Mouse (Mus musculus): Measurements from ENCODE around the gene Clic5. TPM values are rescaled to one million over a fixed set of nuclear protein-coding genes. Genes with fewer than 3 reads are reported as not detected.

Clic5 gene
- polyA plus RNA-seq, 1 experiment from 2014 or later: 10.5 TPM

DNA sequence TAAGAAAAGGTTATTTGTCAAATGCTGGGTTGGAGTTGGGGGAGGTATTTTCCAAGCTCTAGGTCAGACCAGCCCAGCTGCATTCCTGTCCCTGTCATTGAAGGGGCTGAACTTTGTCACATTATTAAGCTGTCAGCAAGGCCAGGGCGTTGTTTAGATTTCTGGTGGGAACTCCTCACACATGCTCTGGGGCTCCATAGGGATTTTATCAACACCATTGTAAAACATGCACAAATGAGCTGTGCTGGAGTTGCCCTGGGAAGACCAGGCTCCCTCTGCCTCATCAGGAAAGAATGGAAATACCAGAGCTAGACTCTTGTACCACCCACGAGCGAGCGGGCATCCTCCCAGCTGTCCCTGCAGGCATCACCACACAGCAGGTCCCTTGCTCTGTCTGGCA lies 112.3 kb downstream of the Clic5 start:
- H3K27ac ChIP-seq (ENCODE audit: low read depth): peak overlapping the region; percentile 16; the same call in 1 of the 2 replicates
- H3K9ac ChIP-seq (ENCODE audit: low read length): no peak overlapping the region
- H3K9me3 ChIP-seq (ENCODE audit: control insufficient read depth, low read length): no peaks in the 10 kb centered on the region
- ATAC-seq (replicated peaks; ENCODE audit: low FRiP score, low TSS enrichment, low read depth) (peak; percentile 80), DNase-seq (ENCODE audit: low spot score) (peak; percentile 70)
- 10% methylated on average over 4 of the region's 4 CpGs for WGBS
- no peaks in the 10 kb centered on the region for H3K27me3 ChIP-seq (replicated peaks; ENCODE audit: control insufficient read depth, insufficient read depth, low read length)
- H3K4me2 ChIP-seq (ENCODE audit: low read length): no peak overlapping the region
- peaks cover 17% of the 10 kb centered on the region for H3K4me1 ChIP-seq (replicated peaks; ENCODE audit: control insufficient read depth, insufficient read depth, low read length)
- H3K4me3 ChIP-seq (ENCODE audit: low read depth, low read length): no peak overlapping the region
- H3K36me3 ChIP-seq (ENCODE audit: control insufficient read depth, insufficient read depth, low read length): no peaks in the 10 kb centered on the region

DNA sequence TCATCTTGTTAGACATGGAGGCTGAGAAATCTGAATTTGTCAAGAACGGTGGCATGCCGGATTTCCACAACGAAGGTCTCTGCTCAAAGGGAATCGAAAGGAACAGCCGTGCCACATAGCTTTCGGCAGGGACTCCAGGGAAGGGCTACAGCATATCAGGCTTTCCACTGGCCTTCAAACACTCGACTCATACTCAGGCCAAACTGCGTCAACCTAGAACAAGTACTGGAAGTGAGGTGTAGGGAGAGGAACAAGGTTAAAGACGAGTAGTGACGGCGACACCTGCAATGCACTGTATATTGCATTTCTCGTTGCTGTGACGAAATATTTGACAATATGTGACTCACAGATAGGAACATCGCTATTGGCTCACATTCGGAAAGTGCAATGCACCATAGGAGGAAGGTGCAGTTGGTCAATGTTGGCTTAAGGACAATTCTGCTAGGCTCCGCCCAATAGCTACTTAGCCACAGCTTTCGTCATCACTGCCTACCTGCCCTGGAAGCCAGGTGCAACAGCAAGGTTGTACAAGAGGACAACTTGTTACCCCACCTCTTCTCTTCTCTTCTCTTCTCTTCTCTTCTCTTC lies 112.9 kb downstream of the Clic5 start:
- H3K9me3 ChIP-seq (ENCODE audit: control insufficient read depth, low read length): no peaks in the 10 kb centered on the region
- ATAC-seq (replicated peaks; ENCODE audit: low FRiP score, low TSS enrichment, low read depth): no peak
- no peak overlapping the region for H3K4me2 ChIP-seq (ENCODE audit: low read length)
- no peak for DNase-seq (ENCODE audit: low spot score)
- peaks cover 17% of the 10 kb centered on the region for H3K4me1 ChIP-seq (replicated peaks; ENCODE audit: control insufficient read depth, insufficient read depth, low read length)
- H3K27ac ChIP-seq (ENCODE audit: low read depth): peak overlapping the region; percentile 16; the same call in 1 of the 2 replicates
- H3K9ac ChIP-seq (ENCODE audit: low read length): no peak overlapping the region
- H3K36me3 ChIP-seq (ENCODE audit: control insufficient read depth, insufficient read depth, low read length): no peaks in the 10 kb centered on the region
- no peak overlapping the region for H3K4me3 ChIP-seq (ENCODE audit: low read depth, low read length)
- no peaks in the 10 kb centered on the region for H3K27me3 ChIP-seq (replicated peaks; ENCODE audit: control insufficient read depth, insufficient read depth, low read length)
- WGBS: 69% methylated on average over 17 of the region's 17 CpGs

DNA sequence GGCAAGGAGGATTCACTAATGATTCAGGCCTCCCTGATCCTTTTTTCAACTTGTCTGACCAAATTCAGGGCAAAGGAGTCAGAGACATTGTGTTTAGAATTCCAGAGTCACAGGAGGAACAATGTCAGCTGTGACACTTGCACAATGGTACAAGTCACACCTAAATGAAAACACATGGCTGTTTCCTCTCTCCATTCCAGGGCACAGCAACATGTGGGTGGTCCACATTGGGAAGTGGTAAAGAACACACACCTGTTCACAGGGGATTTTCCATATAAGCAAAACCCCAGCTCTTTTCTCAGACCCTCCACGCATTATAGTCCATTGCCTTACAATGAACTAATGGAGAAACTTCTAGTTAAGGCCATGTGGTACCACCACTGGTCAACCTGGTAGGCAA lies 115.7 kb downstream of the Clic5 start:
- H3K27ac ChIP-seq (ENCODE audit: low read depth): no peak overlapping the region
- no peak for ATAC-seq (replicated peaks; ENCODE audit: low FRiP score, low TSS enrichment, low read depth)
- DNase-seq (ENCODE audit: low spot score): no peak

DNA sequence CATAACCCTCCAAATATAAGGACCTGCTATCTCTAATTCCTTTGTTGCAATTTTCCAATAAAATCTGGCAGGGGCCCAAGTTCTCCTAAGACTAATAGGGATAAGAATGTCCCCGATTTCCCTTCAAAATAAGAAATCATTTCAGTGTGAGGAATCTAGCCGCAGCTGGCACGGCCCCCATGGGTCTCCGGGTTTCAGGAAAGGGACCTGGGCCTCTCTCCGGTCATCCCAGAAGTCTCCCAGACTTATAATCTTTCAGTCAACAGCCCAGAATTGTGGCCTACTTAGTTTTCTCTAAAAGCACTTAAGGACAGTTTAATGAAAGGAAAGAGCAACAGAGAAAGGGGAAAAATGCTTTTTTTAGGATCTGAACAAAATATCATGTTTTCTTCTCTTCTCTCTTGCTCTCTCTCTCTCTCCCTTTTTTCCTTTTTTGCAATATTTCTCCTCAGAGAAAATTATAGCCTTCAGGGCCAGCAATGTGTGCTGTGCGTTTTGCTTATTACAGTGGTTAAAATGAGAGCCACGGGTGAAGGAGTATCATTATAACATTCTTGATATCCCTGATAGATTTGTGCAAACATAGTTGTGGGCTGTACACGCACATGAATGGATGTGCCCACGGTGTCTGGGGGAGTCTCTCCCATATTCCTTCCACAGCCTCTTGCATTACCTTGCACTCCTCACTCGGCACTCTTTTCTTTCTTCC lies 121.7 kb downstream of the Clic5 start:
- no peak for ATAC-seq (replicated peaks; ENCODE audit: low FRiP score, low TSS enrichment, low read depth)
- Histone ChIP-seq H3K36me3 (ENCODE audit: control insufficient read depth, insufficient read depth, low read length) (no peaks in the 10 kb centered on the region), H3K9ac (ENCODE audit: low read length) (no peak overlapping the region), H3K27ac (ENCODE audit: low read depth) (no peak overlapping the region), H3K4me2 (ENCODE audit: low read length) (no peak overlapping the region), H3K4me3 (ENCODE audit: low read depth, low read length) (no peak overlapping the region), H3K9me3 (ENCODE audit: control insufficient read depth, low read length) (no peaks in the 10 kb centered on the region), H3K4me1 (replicated peaks; ENCODE audit: control insufficient read depth, insufficient read depth, low read length) (no peaks in the 10 kb centered on the region), H3K27me3 (replicated peaks; ENCODE audit: control insufficient read depth, insufficient read depth, low read length) (no peaks in the 10 kb centered on the region)
- WGBS: 72% methylated on average over 10 of the region's 10 CpGs
- DNase-seq (ENCODE audit: low spot score): no peak

More for the DNA sequence above, 115.7 kb downstream of the Clic5 start:
- 93% methylated on average over 1 of the region's 1 CpGs for WGBS
- Histone ChIP-seq H3K4me1 (replicated peaks; ENCODE audit: control insufficient read depth, insufficient read depth, low read length) (peaks cover 17% of the 10 kb centered on the region), H3K9me3 (ENCODE audit: control insufficient read depth, low read length) (no peaks in the 10 kb centered on the region), H3K36me3 (ENCODE audit: control insufficient read depth, insufficient read depth, low read length) (no peaks in the 10 kb centered on the region), H3K9ac (ENCODE audit: low read length) (no peak overlapping the region), H3K4me2 (ENCODE audit: low read length) (no peak overlapping the region), H3K27me3 (replicated peaks; ENCODE audit: control insufficient read depth, insufficient read depth, low read length) (no peaks in the 10 kb centered on the region), H3K4me3 (ENCODE audit: low read depth, low read length) (no peak overlapping the region)

DNA sequence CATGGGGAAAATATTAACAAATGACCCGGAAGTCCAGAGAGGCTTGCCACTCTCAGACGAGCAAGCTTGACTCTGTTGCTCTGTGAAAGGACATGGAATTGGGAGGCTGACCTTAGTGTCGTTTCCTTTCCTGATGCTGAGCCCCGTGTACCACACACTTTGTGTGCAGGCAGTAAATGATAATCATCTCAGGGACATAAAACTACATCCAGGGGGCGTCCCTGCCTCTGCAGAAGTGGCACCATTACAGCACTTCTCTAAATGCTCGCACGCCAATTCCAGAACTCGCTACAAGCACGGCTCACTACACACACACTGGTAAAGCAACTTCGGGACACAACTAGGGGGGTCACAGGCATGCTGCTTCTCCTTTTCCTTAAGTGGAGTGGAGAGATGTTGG lies 136.9 kb downstream of the Clic5 start:
- no peak for ATAC-seq (replicated peaks; ENCODE audit: low FRiP score, low TSS enrichment, low read depth)

DNA sequence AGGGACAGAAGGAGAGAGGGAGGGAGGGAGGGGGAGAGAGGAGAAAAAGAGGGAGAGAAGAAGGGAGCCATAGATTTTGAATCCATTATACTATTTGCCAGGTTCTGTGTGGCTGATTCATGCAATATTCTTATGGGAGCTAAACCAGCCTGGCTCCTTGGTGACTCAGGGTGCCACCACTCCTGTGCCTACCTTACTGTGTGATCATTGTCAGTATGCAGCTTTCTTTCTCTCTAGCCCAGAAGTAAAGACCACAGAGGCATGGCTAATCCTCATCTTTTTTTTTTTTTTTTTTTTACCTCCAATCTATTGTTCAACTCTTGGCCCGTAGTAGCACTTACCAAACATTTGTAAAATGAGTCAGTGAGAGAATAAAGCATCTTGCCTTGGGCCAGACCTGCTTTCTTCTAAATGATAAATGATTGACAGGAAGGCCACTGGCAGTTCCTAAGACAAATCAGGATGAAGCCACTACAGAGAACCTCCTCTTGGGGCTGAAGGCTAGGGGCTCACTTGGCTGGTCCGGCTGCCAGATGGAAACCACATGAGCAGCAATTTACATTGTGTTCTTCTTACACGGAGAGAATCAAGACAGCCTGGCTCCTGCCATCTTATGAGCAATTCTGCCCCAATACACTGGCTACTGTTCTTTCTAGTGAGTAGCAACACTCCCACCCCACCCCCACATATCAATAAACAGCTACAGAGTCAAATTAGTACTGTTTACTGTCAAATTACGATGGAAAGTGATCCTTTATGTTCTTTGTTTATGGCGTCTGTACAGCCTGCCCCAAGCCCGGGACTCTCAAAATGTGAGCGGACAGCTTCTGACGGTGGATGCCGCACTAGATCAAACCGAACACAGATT lies 139.1 kb downstream of the Clic5 start:
- no peak overlapping the region for H3K9ac ChIP-seq (ENCODE audit: low read length)
- no peak for ATAC-seq (replicated peaks; ENCODE audit: low FRiP score, low TSS enrichment, low read depth)
- H3K36me3 ChIP-seq (ENCODE audit: control insufficient read depth, insufficient read depth, low read length): no peaks in the 10 kb centered on the region
- DNase-seq (ENCODE audit: low spot score): no peak
- H3K4me1 ChIP-seq (replicated peaks; ENCODE audit: control insufficient read depth, insufficient read depth, low read length): peaks cover 13% of the 10 kb centered on the region
- 26% methylated on average over 10 of the region's 10 CpGs for WGBS
- 0 out of 2 replicates have a peak overlapping the region, but pooled peaks have one; percentile 8 for H3K4me3 ChIP-seq (ENCODE audit: low read depth, low read length)
- H3K4me2 ChIP-seq (ENCODE audit: low read length): peak overlapping the region; percentile 27
- H3K27ac ChIP-seq (ENCODE audit: low read depth): no peak overlapping the region; the same call in 1 of the 2 replicates
- no peaks in the 10 kb centered on the region for H3K27me3 ChIP-seq (replicated peaks; ENCODE audit: control insufficient read depth, insufficient read depth, low read length)
- H3K9me3 ChIP-seq (ENCODE audit: control insufficient read depth, low read length): no peaks in the 10 kb centered on the region

More for the DNA sequence above, 136.9 kb downstream of the Clic5 start:
- no peaks in the 10 kb centered on the region for H3K27me3 ChIP-seq (replicated peaks; ENCODE audit: control insufficient read depth, insufficient read depth, low read length)
- H3K27ac ChIP-seq (ENCODE audit: low read depth): no peak overlapping the region
- no peak overlapping the region for H3K4me2 ChIP-seq (ENCODE audit: low read length)
- no peak for DNase-seq (ENCODE audit: low spot score)
- H3K9me3 ChIP-seq (ENCODE audit: control insufficient read depth, low read length): no peaks in the 10 kb centered on the region
- peaks cover 13% of the 10 kb centered on the region for H3K4me1 ChIP-seq (replicated peaks; ENCODE audit: control insufficient read depth, insufficient read depth, low read length)
- 79% methylated on average over 10 of the region's 10 CpGs for WGBS
- no peaks in the 10 kb centered on the region for H3K36me3 ChIP-seq (ENCODE audit: control insufficient read depth, insufficient read depth, low read length)
- no peak overlapping the region for H3K4me3 ChIP-seq (ENCODE audit: low read depth, low read length)
- no peak overlapping the region for H3K9ac ChIP-seq (ENCODE audit: low read length)

DNA sequence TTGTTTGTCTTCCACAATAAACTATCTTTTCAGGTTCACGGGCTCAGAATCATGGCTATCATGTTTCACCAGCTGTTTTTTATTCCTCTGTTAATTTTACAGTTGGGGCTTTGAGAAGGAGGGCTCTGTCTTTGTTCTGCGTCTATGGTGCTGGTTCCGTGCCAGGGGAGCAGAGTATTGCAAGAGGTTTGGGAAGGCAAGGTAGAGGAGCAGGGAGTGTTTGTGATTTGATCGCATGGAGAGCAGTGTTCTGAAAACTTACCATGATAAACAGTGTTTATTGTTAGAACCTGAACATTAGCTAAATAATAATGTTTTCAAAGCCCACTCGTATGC lies 139.7 kb downstream of the Clic5 start:
- H3K27ac ChIP-seq (ENCODE audit: low read depth): no peak overlapping the region; the same call in 1 of the 2 replicates
- no peaks in the 10 kb centered on the region for H3K9me3 ChIP-seq (ENCODE audit: control insufficient read depth, low read length)
- H3K4me1 ChIP-seq (replicated peaks; ENCODE audit: control insufficient read depth, insufficient read depth, low read length): peaks cover 13% of the 10 kb centered on the region
- H3K9ac ChIP-seq (ENCODE audit: low read length): no peak overlapping the region
- WGBS: 38% methylated on average over 5 of the region's 5 CpGs
- ATAC-seq (replicated peaks; ENCODE audit: low FRiP score, low TSS enrichment, low read depth): no peak
- peak overlapping the region; percentile 27 for H3K4me2 ChIP-seq (ENCODE audit: low read length)
- no peaks in the 10 kb centered on the region for H3K36me3 ChIP-seq (ENCODE audit: control insufficient read depth, insufficient read depth, low read length)
- no peak for DNase-seq (ENCODE audit: low spot score)
- 0 out of 2 replicates have a peak overlapping the region, but pooled peaks have one; percentile 8 for H3K4me3 ChIP-seq (ENCODE audit: low read depth, low read length)
- no peaks in the 10 kb centered on the region for H3K27me3 ChIP-seq (replicated peaks; ENCODE audit: control insufficient read depth, insufficient read depth, low read length)
